Mouse (Mus musculus) embryonic facial prominence, embryonic 11.5 days (tissue): ENCODE measurements around the gene Entpd1. TPM values are rescaled to one million over a fixed set of nuclear protein-coding genes. Genes with fewer than 3 reads are reported as not detected.
A peak's percentile ranks its signal among the peaks of the same experiment; 100 is the strongest.

Experiments
- ATAC-seq: fragments of 200-750 bp; cut with Nextera tagmentation; replicated peaks from 2 replicates; pipeline ENCODE4 v1.8.0; 2017; ENCODE audit warnings: low read depth; ENCODE audit not compliant: insufficient number of reproducible peaks, low FRiP score, low TSS enrichment
- DNase-seq: peaks from one replicate; pipeline ENCODE4 v3.0.0-alpha.2; 2015; ENCODE audit warnings: low spot score
- H3K27ac ChIP-seq: fragments of 300-500 bp; sonication (generic); replicated peaks from 2 replicates; pipeline ENCODE4 v1.5.1; 2014; ENCODE audit warnings: mild to moderate bottlenecking, low read depth, low read length, control low read depth
- H3K27me3 ChIP-seq: fragments of 300-500 bp; sonication (generic); 2 replicates; pipeline ENCODE4 v1.6.1; 2014; ENCODE audit warnings: mild to moderate bottlenecking, low read length, moderate library complexity, mixed read lengths; ENCODE audit not compliant: control insufficient read depth, insufficient read depth
- H3K36me3 ChIP-seq: fragments of 300-500 bp; sonication (generic); replicated peaks from 2 replicates; pipeline ENCODE4 v1.6.1; 2014; ENCODE audit warnings: low read depth, mild to moderate bottlenecking, low read length, moderate library complexity, mixed read lengths; ENCODE audit not compliant: control insufficient read depth, insufficient read depth
- H3K4me1 ChIP-seq: fragments of 300-500 bp; sonication (generic); 2 replicates; pipeline ENCODE4 v1.6.1; 2014; ENCODE audit warnings: low read length, mixed read lengths; ENCODE audit not compliant: control insufficient read depth, insufficient read depth
- H3K4me2 ChIP-seq: fragments of 300-500 bp; sonication (generic); 2 replicates; pipeline ENCODE4 v1.6.1; 2014; ENCODE audit warnings: low read depth, mild to moderate bottlenecking, control low read depth, low read length, moderate library complexity
- H3K4me3 ChIP-seq: fragments of 300-500 bp; sonication (generic); 2 replicates; pipeline ENCODE4 v1.5.1; 2014; ENCODE audit warnings: low read depth, low read length, control low read depth
- H3K9ac ChIP-seq: fragments of 300-500 bp; sonication (generic); replicated peaks from 2 replicates; pipeline ENCODE4 v1.6.1; 2014; ENCODE audit warnings: mild to moderate bottlenecking, control low read depth, low read length
- H3K9me3 ChIP-seq: fragments of 300-500 bp; sonication (generic); replicated peaks from 2 replicates; pipeline ENCODE4 v1.6.1; 2016; ENCODE audit warnings: mild to moderate bottlenecking, low read length, inconsistent platforms, mixed read lengths; ENCODE audit not compliant: control insufficient read depth
- WGBS: fragments of 180-500 bp; shearing (Covaris S2); extraction: QIAGEN DNeasy Blood & Tissue Kit; methylation state at CpG from one replicate; pipeline ENCODE4 v1.1.7; 2014; 5-methylcytosine and 5-hydroxymethylcytosine counted together
- polyA plus RNA-seq: library from polyadenylated mRNA; unstranded; fragments of >200 nt; fragmentation: Nextera tagmentation; extraction: Ambion mirVana; gene quantifications from 2 replicates; pipeline ENCODE4 v1.2.1, GENCODE M21; 2014

Entpd1 gene
- polyA plus RNA-seq, 1 experiment from 2014 or later: 6.1 TPM

DNA sequence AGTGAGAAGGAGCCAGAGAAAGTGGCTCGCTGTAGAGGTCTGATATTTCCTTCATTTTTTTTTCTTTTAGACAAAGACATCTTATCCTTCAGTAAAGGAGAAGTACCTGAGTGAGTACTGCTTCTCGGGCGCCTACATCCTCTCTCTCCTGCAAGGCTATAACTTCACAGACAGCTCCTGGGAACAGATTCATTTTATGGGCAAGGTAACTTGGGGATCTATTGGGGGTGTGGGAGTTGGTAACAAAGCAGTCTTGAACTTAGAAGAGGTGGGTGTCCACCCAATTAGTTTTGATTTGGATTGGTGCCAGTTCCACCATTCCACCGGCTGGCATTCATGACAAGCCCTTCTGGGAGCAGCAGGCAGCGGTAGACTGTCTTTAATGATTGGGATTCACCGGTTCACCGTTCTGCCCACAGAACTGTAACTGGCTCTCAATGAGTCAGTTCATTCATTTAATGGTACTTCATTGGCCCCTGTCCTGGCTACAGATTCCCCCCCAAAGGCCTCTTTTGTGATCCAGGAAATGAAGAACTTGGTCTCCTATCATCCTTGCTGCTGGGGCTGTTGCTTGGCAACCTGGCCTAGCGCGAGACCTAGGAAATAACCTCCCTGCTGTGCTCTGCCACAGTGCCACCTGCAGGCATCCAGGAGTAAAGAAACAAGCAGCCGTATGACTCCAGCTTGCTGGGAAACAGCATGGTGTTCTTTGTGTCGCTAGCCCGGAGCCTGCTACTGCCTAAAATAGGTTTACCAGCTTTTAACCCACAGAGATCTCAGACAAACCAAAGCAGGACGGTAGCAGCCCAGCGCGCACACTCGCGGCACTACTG, 124.7 kb downstream of the Entpd1 start:
- Histone ChIP-seq H3K27ac (no peak overlapping the region), H3K4me2 (0 out of 2 replicates have a peak overlapping the region, but pooled peaks have one; percentile 10), H3K4me3 (no peak overlapping the region), H3K36me3 (no peaks in the 10 kb centered on the region), H3K4me1 (no peaks in the 10 kb centered on the region; the same call in 1 of the 2 replicates), H3K27me3 (no peaks in the 10 kb centered on the region), H3K9ac (peak overlapping the region; percentile 35; the same call in 1 of the 2 replicates), H3K9me3 (no peaks in the 10 kb centered on the region)
- DNase-seq (peak; percentile 89), ATAC-seq (peak; percentile 85)
- WGBS: 27% methylated on average over 17 of the region's 17 CpGs

DNA sequence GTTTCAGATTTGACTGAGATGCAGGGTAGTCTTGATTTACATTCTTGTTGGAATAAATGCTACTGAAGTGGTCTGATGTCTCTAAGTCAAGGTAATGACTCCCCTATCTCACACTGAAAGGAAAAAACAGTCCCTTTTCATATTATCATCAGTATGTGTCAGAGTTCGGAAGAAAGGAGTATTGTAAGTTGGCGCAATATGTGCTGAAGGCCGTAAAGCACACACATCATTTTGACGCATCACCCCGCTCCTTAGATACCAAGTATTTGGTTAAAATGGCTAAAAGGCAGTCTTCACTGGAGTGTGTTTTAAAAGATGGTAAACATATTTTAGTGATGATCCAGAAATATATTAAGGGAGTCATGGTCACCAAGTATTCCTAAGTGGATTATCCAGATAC, 125.4 kb downstream of the Entpd1 start:
- H3K27ac ChIP-seq: no peak overlapping the region
- WGBS: 85% methylated on average over 5 of the region's 5 CpGs
- 0 out of 2 replicates have a peak overlapping the region, but pooled peaks have one; percentile 35 for H3K9ac ChIP-seq
- ATAC-seq: no peak
- DNase-seq: no peak
- no peaks in the 10 kb centered on the region; the same call in 1 of the 2 replicates for H3K4me1 ChIP-seq
- 0 out of 2 replicates have a peak overlapping the region, but pooled peaks have one; percentile 10 for H3K4me2 ChIP-seq
- no peak overlapping the region for H3K4me3 ChIP-seq
- no peaks in the 10 kb centered on the region for H3K27me3 ChIP-seq
- H3K9me3 ChIP-seq: no peaks in the 10 kb centered on the region
- no peaks in the 10 kb centered on the region for H3K36me3 ChIP-seq

- Histone ChIP-seq H3K9me3 (no peaks in the 10 kb centered on the region), H3K4me3 (no peak overlapping the region), H3K4me2 (no peak overlapping the region), H3K9ac (no peak overlapping the region), H3K27ac (no peak overlapping the region), H3K4me1 (no peaks in the 10 kb centered on the region; the same call in 1 of the 2 replicates), H3K27me3 (no peaks in the 10 kb centered on the region), H3K36me3 (no peaks in the 10 kb centered on the region)
- 86% methylated on average over 12 of the region's 13 CpGs for WGBS
- DNase-seq (no peak), ATAC-seq (no peak)
Measured at GRCm38 (mm10) chr19:40738683-40739324, 126.6 kb downstream of the Entpd1 start.

- no peaks in the 10 kb centered on the region for H3K36me3 ChIP-seq
- H3K4me2 ChIP-seq: no peak overlapping the region
- no peak overlapping the region for H3K27ac ChIP-seq
- H3K27me3 ChIP-seq: no peaks in the 10 kb centered on the region
- H3K4me1 ChIP-seq: no peaks in the 10 kb centered on the region
- 41% methylated on average over 4 of the region's 4 CpGs for whole genome bisulfite sequencing
- DNase-seq (no peak), ATAC-seq (no peak)
- no peak overlapping the region for H3K4me3 ChIP-seq
- no peak overlapping the region for H3K9ac ChIP-seq
- H3K9me3 ChIP-seq: no peaks in the 10 kb centered on the region
Measured at GRCm38 (mm10) chr19:40746603-40747002, 134.4 kb downstream of the Entpd1 start.

GRCm38 (mm10) chr19:40748559-40748958, 136.4 kb downstream of the Entpd1 start, which contains the start of gene Cc2d2b:
Gene Cc2d2b (plus strand): TSS chr19:40748753.
- 63% methylated on average over 15 of the region's 17 CpGs for WGBS
- DNase-seq: no peak

GRCm38 (mm10) chr19:40754311-40754710, 142.1 kb downstream of the Entpd1 start:
- Histone ChIP-seq H3K27me3 (no peaks in the 10 kb centered on the region), H3K4me1 (no peaks in the 10 kb centered on the region), H3K9ac (no peak overlapping the region), H3K4me2 (no peak overlapping the region), H3K36me3 (no peaks in the 10 kb centered on the region), H3K4me3 (no peak overlapping the region), H3K27ac (no peak overlapping the region), H3K9me3 (no peaks in the 10 kb centered on the region)
- DNase-seq (peak; percentile 42), ATAC-seq (no peak)
- 76% methylated on average over 2 of the region's 2 CpGs for WGBS

More at GRCm38 (mm10) chr19:40748559-40748958, 136.4 kb downstream of the Entpd1 start, which contains the start of gene Cc2d2b:
- Histone ChIP-seq H3K4me3 (no peak within 1 kb of the TSS), H3K9me3 (no peaks in the 10 kb centered on the region), H3K4me1 (no peaks in the 10 kb centered on the region), H3K27ac (no peak within 1 kb of the TSS), H3K36me3 (no peaks in the 10 kb centered on the region), H3K9ac (no peak within 1 kb of the TSS), H3K4me2 (no peak within 1 kb of the TSS), H3K27me3 (no peaks in the 10 kb centered on the region)
- ATAC-seq: no peak

DNA sequence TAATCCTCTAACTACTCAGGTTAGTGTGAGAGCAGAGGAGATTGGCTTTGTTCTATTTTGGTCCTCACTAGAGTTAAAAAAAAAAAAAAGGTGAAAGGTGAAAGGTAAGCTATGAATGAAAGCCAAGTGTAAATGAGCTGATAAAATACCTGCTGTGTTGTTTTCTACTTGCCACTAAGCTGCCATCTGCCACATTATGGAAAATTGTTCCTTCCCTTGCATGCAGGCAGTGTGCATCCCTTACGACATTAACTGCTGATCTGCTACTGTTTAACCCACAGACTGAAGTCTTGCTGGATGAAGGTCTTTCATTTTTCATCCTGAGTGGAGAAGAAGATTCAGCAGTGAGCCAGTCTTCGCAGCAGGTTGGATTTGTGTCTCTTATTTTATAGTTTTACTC, 147.9 kb downstream of the Entpd1 start:
- DNase-seq (no peak), ATAC-seq (no peak)
- no peak overlapping the region for H3K4me3 ChIP-seq
- no peak overlapping the region for H3K27ac ChIP-seq
- H3K36me3 ChIP-seq: no peaks in the 10 kb centered on the region
- H3K9ac ChIP-seq: no peak overlapping the region
- no peaks in the 10 kb centered on the region for H3K4me1 ChIP-seq
- H3K9me3 ChIP-seq: no peaks in the 10 kb centered on the region
- 80% methylated on average over 2 of the region's 2 CpGs for WGBS
- no peaks in the 10 kb centered on the region for H3K27me3 ChIP-seq
- no peak overlapping the region for H3K4me2 ChIP-seq
